Mouse (Mus musculus): ENCODE data around the gene Tesk2. TPM values are rescaled to one million over a fixed set of nuclear protein-coding genes. Genes with fewer than 3 reads are reported as not detected.

Tesk2 gene
- total RNA-seq, 2 experiments from 2014 or later = 7.3 to 11.1 TPM

GRCm38 (mm10) chr4:116710154-116710553, 10.6 kb upstream of the Tesk2 start:
- no peak for ATAC-seq (replicated peaks; ENCODE audit: poor library complexity, severe bottlenecking)

- no peak for ATAC-seq (replicated peaks; ENCODE audit: poor library complexity, severe bottlenecking)
Observed at GRCm38 (mm10) chr4:116712536-116712935, 8.2 kb upstream of the Tesk2 start.

- peak; percentile 40 for ATAC-seq (replicated peaks; ENCODE audit: poor library complexity, severe bottlenecking)
Observed at GRCm38 (mm10) chr4:116719396-116719795, 1.4 kb upstream of the Tesk2 start.

GRCm38 (mm10) chr4:116721098-116721628, 415 bp downstream of the Tesk2 start:
- ATAC-seq (replicated peaks; ENCODE audit: poor library complexity, severe bottlenecking) = no peak

GRCm38 (mm10) chr4:116722230-116722629, 1.5 kb downstream of the Tesk2 start:
- no peak for ATAC-seq (replicated peaks; ENCODE audit: poor library complexity, severe bottlenecking)

GRCm38 (mm10) chr4:116725444-116725843, 4.7 kb downstream of the Tesk2 start:
- ATAC-seq (replicated peaks; ENCODE audit: poor library complexity, severe bottlenecking) = no peak

- no peak for ATAC-seq (replicated peaks; ENCODE audit: poor library complexity, severe bottlenecking)
Observed at GRCm38 (mm10) chr4:116727401-116727800, 6.7 kb downstream of the Tesk2 start.

GRCm38 (mm10) chr4:116729532-116729931, 8.8 kb downstream of the Tesk2 start:
- ATAC-seq (replicated peaks; ENCODE audit: poor library complexity, severe bottlenecking) = no peak

GRCm38 (mm10) chr4:116731077-116731476, 10.3 kb downstream of the Tesk2 start:
- ATAC-seq (replicated peaks; ENCODE audit: poor library complexity, severe bottlenecking) = no peak

- no peak for ATAC-seq (replicated peaks; ENCODE audit: poor library complexity, severe bottlenecking)
Observed at GRCm38 (mm10) chr4:116732355-116732754, 11.6 kb downstream of the Tesk2 start.

GRCm38 (mm10) chr4:116734996-116735395, 14.2 kb downstream of the Tesk2 start:
- no peak for ATAC-seq (replicated peaks; ENCODE audit: poor library complexity, severe bottlenecking)

- no peak for ATAC-seq (replicated peaks; ENCODE audit: poor library complexity, severe bottlenecking)
Observed at GRCm38 (mm10) chr4:116738972-116739751, 18.4 kb downstream of the Tesk2 start.

- no peak for ATAC-seq (replicated peaks; ENCODE audit: poor library complexity, severe bottlenecking)
Observed at GRCm38 (mm10) chr4:116749750-116750149, 29.0 kb downstream of the Tesk2 start.

GRCm38 (mm10) chr4:116761914-116762313, 41.2 kb downstream of the Tesk2 start:
- ATAC-seq (replicated peaks; ENCODE audit: poor library complexity, severe bottlenecking) = no peak

- ATAC-seq (replicated peaks; ENCODE audit: poor library complexity, severe bottlenecking) = no peak
Observed at GRCm38 (mm10) chr4:116764001-116764400, 43.3 kb downstream of the Tesk2 start.

- peak; percentile 42 for ATAC-seq (replicated peaks; ENCODE audit: poor library complexity, severe bottlenecking)
Observed at GRCm38 (mm10) chr4:116768510-116768909, 47.8 kb downstream of the Tesk2 start.

GRCm38 (mm10) chr4:116769060-116769459, 48.3 kb downstream of the Tesk2 start:
- no peak for ATAC-seq (replicated peaks; ENCODE audit: poor library complexity, severe bottlenecking)

- ATAC-seq (replicated peaks; ENCODE audit: poor library complexity, severe bottlenecking) = no peak
Observed at GRCm38 (mm10) chr4:116776391-116776790, 55.6 kb downstream of the Tesk2 start.

- peak; percentile 85 for ATAC-seq (replicated peaks; ENCODE audit: poor library complexity, severe bottlenecking)
Observed at GRCm38 (mm10) chr4:116777079-116777478, 56.3 kb downstream of the Tesk2 start.

- no peak for ATAC-seq (replicated peaks; ENCODE audit: poor library complexity, severe bottlenecking)
Observed at GRCm38 (mm10) chr4:116780541-116780940, 59.8 kb downstream of the Tesk2 start.

GRCm38 (mm10) chr4:116781366-116781765, 60.6 kb downstream of the Tesk2 start:
- peak; percentile 53 for ATAC-seq (replicated peaks; ENCODE audit: poor library complexity, severe bottlenecking)

GRCm38 (mm10) chr4:116782171-116782570, 61.4 kb downstream of the Tesk2 start:
- no peak for ATAC-seq (replicated peaks; ENCODE audit: poor library complexity, severe bottlenecking)

All from granulocyte monocyte progenitor cell, adult 5-6 weeks (primary cell).